Mouse (Mus musculus): Measurements from ENCODE around the gene March6. TPM values are rescaled to one million over a fixed set of nuclear protein-coding genes. Genes with fewer than 3 reads are reported as not detected.

March6 gene
- polyA plus RNA-seq, 2 experiments = 27.4 to 30.6 TPM

- no peak for DNase-seq (ENCODE audit: low spot score)
- TF ChIP-seq POLR2A (IDR thresholded peaks at IDR 0.05; ENCODE audit: borderline replicate concordance, extremely low read depth, insufficient read depth, insufficient read length) = no peak
- no peak for ATAC-seq (ENCODE audit: low FRiP score, low read depth)
- Histone ChIP-seq H3K4me3 (replicated peaks; ENCODE audit: low read length) (no peak overlapping the region), H3K4me2 (replicated peaks; ENCODE audit: low read depth, low read length, severe bottlenecking) (no peak overlapping the region; the same call in 1 of the 2 replicates), H3K27me3 (ENCODE audit: control insufficient read depth, insufficient read depth, low read length) (no peaks in the 10 kb centered on the region), H3K4me1 (ENCODE audit: control insufficient read depth, insufficient read depth, low read length) (no peaks in the 10 kb centered on the region), H3K9ac (ENCODE audit: low read depth, low read length, severe bottlenecking) (no peak overlapping the region), H3K36me3 (ENCODE audit: control insufficient read depth, insufficient read depth, low read length) (no peaks in the 10 kb centered on the region), H3K9me3 (ENCODE audit: control insufficient read depth, low read length) (no peaks in the 10 kb centered on the region), H3K27ac (replicated peaks; ENCODE audit: low read depth, low read length) (no peak overlapping the region)
- WGBS = 33% methylated on average over 9 of the region's 9 CpGs
These were observed 111.8 kb downstream of the March6 start for GRCm38 (mm10) chr15:31419037-31419436.

DNA sequence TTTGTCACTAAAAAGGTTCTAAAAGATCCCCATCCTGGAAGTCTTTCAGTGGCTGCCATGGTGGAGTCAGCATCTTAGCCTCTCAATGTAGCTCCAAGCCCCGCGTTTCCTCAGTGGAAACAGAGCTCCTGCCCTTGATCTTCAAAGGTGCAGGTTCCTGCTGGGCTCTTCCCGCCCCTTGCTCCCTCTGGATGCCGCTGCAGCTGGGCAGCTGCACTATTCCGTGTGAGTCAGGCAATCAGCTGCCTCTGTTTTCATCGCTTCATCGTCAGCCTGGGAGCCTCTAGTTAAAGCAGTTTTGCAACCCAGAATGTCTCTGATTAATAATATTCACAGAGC is 112.2 kb downstream of the March6 start:
- DNase-seq (ENCODE audit: low spot score) = no peak
- H3K9me3 ChIP-seq (ENCODE audit: control insufficient read depth, low read length) = no peaks in the 10 kb centered on the region
- H3K4me1 ChIP-seq (ENCODE audit: control insufficient read depth, insufficient read depth, low read length) = no peaks in the 10 kb centered on the region
- no peak for TF ChIP-seq POLR2A (IDR thresholded peaks at IDR 0.05; ENCODE audit: borderline replicate concordance, extremely low read depth, insufficient read depth, insufficient read length)
- no peak overlapping the region; the same call in 1 of the 2 replicates for H3K4me2 ChIP-seq (replicated peaks; ENCODE audit: low read depth, low read length, severe bottlenecking)
- no peaks in the 10 kb centered on the region for H3K27me3 ChIP-seq (ENCODE audit: control insufficient read depth, insufficient read depth, low read length)
- 9% methylated on average over 7 of the region's 7 CpGs for WGBS
- H3K27ac ChIP-seq (replicated peaks; ENCODE audit: low read depth, low read length) = no peak overlapping the region
- no peak overlapping the region for H3K9ac ChIP-seq (ENCODE audit: low read depth, low read length, severe bottlenecking)
- H3K4me3 ChIP-seq (replicated peaks; ENCODE audit: low read length) = no peak overlapping the region
- ATAC-seq (ENCODE audit: low FRiP score, low read depth) = no peak
- H3K36me3 ChIP-seq (ENCODE audit: control insufficient read depth, insufficient read depth, low read length) = no peaks in the 10 kb centered on the region

- Histone ChIP-seq H3K27me3 (ENCODE audit: control insufficient read depth, insufficient read depth, low read length) (no peaks in the 10 kb centered on the region), H3K9me3 (ENCODE audit: control insufficient read depth, low read length) (no peaks in the 10 kb centered on the region), H3K4me2 (replicated peaks; ENCODE audit: low read depth, low read length, severe bottlenecking) (peak overlapping the region; percentile 15; the same call in 1 of the 2 replicates), H3K27ac (replicated peaks; ENCODE audit: low read depth, low read length) (no peak overlapping the region), H3K9ac (ENCODE audit: low read depth, low read length, severe bottlenecking) (no peak overlapping the region), H3K36me3 (ENCODE audit: control insufficient read depth, insufficient read depth, low read length) (no peaks in the 10 kb centered on the region), H3K4me1 (ENCODE audit: control insufficient read depth, insufficient read depth, low read length) (no peaks in the 10 kb centered on the region), H3K4me3 (replicated peaks; ENCODE audit: low read length) (no peak overlapping the region)
- DNase-seq (ENCODE audit: low spot score) = no peak
- WGBS = 53% methylated on average over 21 of the region's 21 CpGs
- ATAC-seq (ENCODE audit: low FRiP score, low read depth) = no peak
- no peak for TF ChIP-seq POLR2A (IDR thresholded peaks at IDR 0.05; ENCODE audit: borderline replicate concordance, extremely low read depth, insufficient read depth, insufficient read length)
These were observed 112.8 kb downstream of the March6 start for GRCm38 (mm10) chr15:31417796-31418685.

- Histone ChIP-seq H3K27me3 (ENCODE audit: control insufficient read depth, insufficient read depth, low read length) (no peaks in the 10 kb centered on the region), H3K4me1 (ENCODE audit: control insufficient read depth, insufficient read depth, low read length) (no peaks in the 10 kb centered on the region), H3K4me2 (replicated peaks; ENCODE audit: low read depth, low read length, severe bottlenecking) (no peak overlapping the region), H3K4me3 (replicated peaks; ENCODE audit: low read length) (no peak overlapping the region), H3K9me3 (ENCODE audit: control insufficient read depth, low read length) (no peaks in the 10 kb centered on the region), H3K36me3 (ENCODE audit: control insufficient read depth, insufficient read depth, low read length) (no peaks in the 10 kb centered on the region), H3K27ac (replicated peaks; ENCODE audit: low read depth, low read length) (no peak overlapping the region), H3K9ac (ENCODE audit: low read depth, low read length, severe bottlenecking) (no peak overlapping the region)
- DNase-seq (ENCODE audit: low spot score) = no peak
- WGBS = 63% methylated on average over 6 of the region's 6 CpGs
- no peak for ATAC-seq (ENCODE audit: low FRiP score, low read depth)
- TF ChIP-seq POLR2A (IDR thresholded peaks at IDR 0.05; ENCODE audit: borderline replicate concordance, extremely low read depth, insufficient read depth, insufficient read length) = no peak
These were observed 113.5 kb downstream of the March6 start for GRCm38 (mm10) chr15:31417409-31417795.

- H3K27me3 ChIP-seq (ENCODE audit: control insufficient read depth, insufficient read depth, low read length) = no peaks in the 10 kb centered on the region
- no peaks in the 10 kb centered on the region for H3K36me3 ChIP-seq (ENCODE audit: control insufficient read depth, insufficient read depth, low read length)
- ATAC-seq (ENCODE audit: low FRiP score, low read depth) (no peak), DNase-seq (ENCODE audit: low spot score) (no peak)
- H3K4me1 ChIP-seq (ENCODE audit: control insufficient read depth, insufficient read depth, low read length) = no peaks in the 10 kb centered on the region
- WGBS = 61% methylated on average over 4 of the region's 4 CpGs
- no peaks in the 10 kb centered on the region for H3K9me3 ChIP-seq (ENCODE audit: control insufficient read depth, low read length)
- H3K27ac ChIP-seq (replicated peaks; ENCODE audit: low read depth, low read length) = no peak overlapping the region
- H3K4me2 ChIP-seq (replicated peaks; ENCODE audit: low read depth, low read length, severe bottlenecking) = no peak overlapping the region
- no peak overlapping the region for H3K9ac ChIP-seq (ENCODE audit: low read depth, low read length, severe bottlenecking)
- TF ChIP-seq POLR2A (IDR thresholded peaks at IDR 0.05; ENCODE audit: borderline replicate concordance, extremely low read depth, insufficient read depth, insufficient read length) = no peak
- no peak overlapping the region for H3K4me3 ChIP-seq (replicated peaks; ENCODE audit: low read length)
These were observed 115.7 kb downstream of the March6 start for GRCm38 (mm10) chr15:31415181-31415580.

Measured in limb, embryonic 14.5 days (tissue).